Mouse (Mus musculus): ENCODE measurements at regions not wholly inside any gene's neighbourhood (a gene's known extent, or its start where the extent isn't known, plus 50 kb on each side); places are given as distances from the start of the nearest gene placed in this dataset.

GRCm38 (mm10) chr12:16006688-16007087 lies 190.0 kb upstream of the Trib2 start:
- TF ChIP-seq NANOG (IDR thresholded peaks at IDR 0.05; ENCODE audit: borderline replicate concordance, low read length) (no peak), CTCF (conservative IDR thresholded peaks at IDR 0.05; ENCODE audit: low read length) (no peak)
